Mouse (Mus musculus): ENCODE results near the gene Peg10.

DNA sequence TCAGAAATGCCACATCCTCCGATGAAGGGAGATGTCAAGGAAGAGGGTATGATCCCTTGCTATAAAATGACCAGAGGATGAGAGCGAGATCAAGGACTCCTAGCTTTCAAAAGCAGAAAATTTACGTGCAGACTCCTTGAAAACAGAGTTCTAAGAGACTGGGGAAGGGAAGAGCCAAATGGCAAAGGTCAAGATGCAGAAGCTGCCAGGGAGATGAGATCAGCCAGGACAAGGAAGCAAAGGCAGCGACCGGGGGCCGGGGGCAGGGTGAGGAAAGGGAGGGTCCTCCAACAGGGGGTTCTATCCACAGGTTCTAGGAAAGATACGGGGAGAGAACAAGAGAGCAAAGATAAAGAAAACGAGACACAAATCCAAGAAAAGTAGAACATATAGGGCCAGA lies 15.4 kb upstream of the Peg10 start:
- no peak for TF ChIP-seq POLR2A (IDR thresholded peaks at IDR 0.05; ENCODE audit: control insufficient read depth, low read depth, low read length)
- no peak for TF ChIP-seq CTCF (IDR thresholded peaks at IDR 0.05; ENCODE audit: control insufficient read depth, insufficient read depth, insufficient replicate concordance, low read depth, low read length)
